Mouse (Mus musculus) liver, embryonic 14.5 days (tissue): ENCODE measurements around the gene Slc22a15.

Experiments
- CTCF ChIP-seq: IDR thresholded peaks from 2 replicates; pipeline ENCODE4 v1.5.1; 2016; ENCODE audit warnings: antibody characterized with exemption, low read depth, control low read depth
- EP300 ChIP-seq: IDR thresholded peaks from 2 replicates; pipeline ENCODE4 v1.6.1; 2016; ENCODE audit warnings: antibody characterized with exemption, low read depth

DNA sequence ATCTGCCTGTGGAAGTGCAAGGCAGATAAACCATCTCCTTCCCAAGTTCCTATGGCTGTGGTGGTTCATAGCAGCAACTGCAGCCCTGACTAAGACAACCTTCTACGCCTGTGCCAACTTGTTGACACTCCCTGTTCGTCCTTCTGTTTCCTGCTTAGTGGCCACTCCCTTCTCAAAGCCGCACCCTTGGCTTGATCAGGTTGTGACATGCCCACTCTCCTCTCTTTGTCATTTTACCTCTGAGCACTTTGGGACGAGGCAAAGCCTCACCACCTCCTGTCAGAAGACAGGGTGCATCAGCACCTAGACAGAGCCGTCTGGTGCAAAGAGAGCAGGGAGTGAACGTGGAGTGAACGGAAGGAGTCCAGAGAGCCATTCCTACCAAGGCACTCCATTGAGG lies 14.9 kb upstream of the Slc22a15 start:
- no peak for TF ChIP-seq CTCF
- TF ChIP-seq EP300 = no peak
